Mouse (Mus musculus) heart, adult 10 weeks (tissue): ENCODE results near the gene 1700047I17Rik2. TPM values are rescaled to one million over a fixed set of nuclear protein-coding genes. Genes with fewer than 3 reads are reported as not detected.

Experiments used
- polyA plus RNA-seq: library from polyadenylated mRNA; stranded (reverse); fragments of 350-450 nt; fragmentation: Illumina TruSeq; extraction: RNeasy Lipid Tissue Mini Kit (QIAGEN cat#74804); gene quantifications from one replicate; pipeline ENCODE4 v1.2.3, GENCODE M21; 2014; ENCODE audit warnings: low read depth, low replicate concordance

Gene 1700047I17Rik2
- 7.9 TPM for polyA plus RNA-seq

DNA sequence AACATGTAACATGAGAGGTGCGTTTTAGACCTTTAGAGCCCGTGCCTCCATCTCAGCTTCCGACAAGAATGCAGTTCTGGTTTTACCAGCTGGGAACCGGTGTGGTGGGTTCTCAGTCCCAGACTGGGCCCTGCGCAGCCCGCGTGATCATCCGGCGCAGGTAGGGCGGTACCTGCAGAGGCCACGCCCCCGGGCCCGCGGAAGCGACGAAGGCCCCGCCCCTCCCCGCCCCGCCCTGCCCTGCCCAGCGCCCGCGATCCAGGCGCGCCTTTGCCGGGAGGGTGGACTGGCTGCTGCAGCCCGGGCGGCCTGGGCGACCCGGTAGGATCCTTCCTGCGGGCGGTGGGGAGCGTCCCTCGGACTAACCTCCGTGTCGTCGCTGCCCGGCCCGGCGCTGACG, at the start of gene 1700047I17Rik2:
Gene 1700047I17Rik2 (plus strand): TSS at position 287 of the 400 bp plus-strand sequence.

DNA sequence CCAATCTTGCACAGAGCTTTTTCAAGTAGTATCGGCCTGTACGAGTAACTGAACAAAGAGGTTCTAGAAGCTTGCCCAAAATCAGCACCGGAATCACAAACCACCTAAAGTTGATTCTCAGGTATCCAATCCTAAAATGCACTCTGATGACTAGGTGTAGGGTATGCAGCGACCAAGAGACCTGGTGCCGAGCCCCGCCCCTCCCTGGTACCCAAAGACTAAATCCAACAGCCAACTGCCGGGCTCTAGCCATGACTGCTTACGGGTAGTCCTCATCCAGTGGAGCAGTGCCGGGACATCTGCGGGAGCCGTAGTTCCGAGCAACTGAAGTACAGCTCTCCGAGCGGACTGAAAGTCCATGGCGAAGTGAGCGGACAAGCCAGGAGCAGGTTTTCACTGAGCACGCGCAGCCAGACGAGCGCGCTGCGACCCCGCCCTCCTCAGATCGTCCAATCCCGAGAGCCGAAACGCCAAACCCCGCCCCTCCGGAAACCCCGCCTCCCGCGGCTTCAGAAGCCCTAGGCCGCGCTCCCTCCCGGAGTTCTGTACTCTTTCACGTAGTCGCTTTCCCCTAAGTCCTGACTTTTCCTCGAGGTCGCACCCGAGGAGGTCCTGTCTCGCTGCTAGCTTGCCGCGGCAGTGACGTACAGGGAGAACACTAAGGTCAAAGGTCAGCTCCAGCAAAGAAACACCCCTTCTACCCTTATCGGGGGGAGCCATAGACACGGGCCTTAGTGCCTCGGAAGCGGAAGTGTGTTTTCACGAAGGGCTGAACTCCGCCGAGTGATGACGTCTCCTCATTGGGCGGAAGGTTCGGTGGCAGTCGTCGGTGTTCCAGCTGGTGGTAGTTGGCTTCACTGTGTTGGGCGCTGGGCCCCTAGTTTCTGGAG, 44.6 kb upstream of the 1700047I17Rik2 start, which contains the start of gene Srp54b:
Gene Srp54b (plus strand): TSS at position 546 of the 890 bp plus-strand sequence.

DNA sequence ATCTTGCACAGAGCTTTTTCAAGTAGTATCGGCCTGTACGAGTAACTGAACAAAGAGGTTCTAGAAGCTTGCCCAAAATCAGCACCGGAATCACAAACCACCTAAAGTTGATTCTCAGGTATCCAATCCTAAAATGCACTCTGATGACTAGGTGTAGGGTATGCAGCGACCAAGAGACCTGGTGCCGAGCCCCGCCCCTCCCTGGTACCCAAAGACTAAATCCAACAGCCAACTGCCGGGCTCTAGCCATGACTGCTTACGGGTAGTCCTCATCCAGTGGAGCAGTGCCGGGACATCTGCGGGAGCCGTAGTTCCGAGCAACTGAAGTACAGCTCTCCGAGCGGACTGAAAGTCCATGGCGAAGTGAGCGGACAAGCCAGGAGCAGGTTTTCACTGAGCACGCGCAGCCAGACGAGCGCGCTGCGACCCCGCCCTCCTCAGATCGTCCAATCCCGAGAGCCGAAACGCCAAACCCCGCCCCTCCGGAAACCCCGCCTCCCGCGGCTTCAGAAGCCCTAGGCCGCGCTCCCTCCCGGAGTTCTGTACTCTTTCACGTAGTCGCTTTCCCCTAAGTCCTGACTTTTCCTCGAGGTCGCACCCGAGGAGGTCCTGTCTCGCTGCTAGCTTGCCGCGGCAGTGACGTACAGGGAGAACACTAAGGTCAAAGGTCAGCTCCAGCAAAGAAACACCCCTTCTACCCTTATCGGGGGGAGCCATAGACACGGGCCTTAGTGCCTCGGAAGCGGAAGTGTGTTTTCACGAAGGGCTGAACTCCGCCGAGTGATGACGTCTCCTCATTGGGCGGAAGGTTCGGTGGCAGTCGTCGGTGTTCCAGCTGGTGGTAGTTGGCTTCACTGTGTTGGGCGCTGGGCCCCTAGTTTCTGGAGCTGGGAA, 30.5 kb downstream of the 1700047I17Rik2 start, which contains the start of gene Srp54c:
Gene Srp54c (plus strand): TSS at position 543 of the 894 bp plus-strand sequence.

Other genes with a start within 250 kb of the 1700047I17Rik2 start
- gene Gm20403, start 213.1 kb upstream of the 1700047I17Rik2 start, polyA plus RNA-seq = not detected
- gene Baz1a, start 185.2 kb upstream of the 1700047I17Rik2 start, polyA plus RNA-seq = 2.6 TPM
- 20.9 TPM for gene 2700097O09Rik, start 119.5 kb upstream of the 1700047I17Rik2 start, polyA plus RNA-seq
- gene Srp54a, start 119.3 kb upstream of the 1700047I17Rik2 start, polyA plus RNA-seq = 118 TPM
- 8.2 TPM for gene Fam177a, start 75.1 kb upstream of the 1700047I17Rik2 start, polyA plus RNA-seq
- 40.2 TPM for gene Srp54b, start 44.5 kb upstream of the 1700047I17Rik2 start, polyA plus RNA-seq
- gene Srp54c, start 30.6 kb downstream of the 1700047I17Rik2 start, polyA plus RNA-seq = 67.8 TPM
- 9.4 TPM for gene 1110008L16Rik, start 100.0 kb downstream of the 1700047I17Rik2 start, polyA plus RNA-seq
- 10.3 TPM for gene Ppp2r3c, start 103.4 kb downstream of the 1700047I17Rik2 start, polyA plus RNA-seq
- gene Psma6, start 184.6 kb downstream of the 1700047I17Rik2 start, polyA plus RNA-seq = 219 TPM